1 mouse cellular context compared by ENCODE assay signal in genomic region chr4:133159127-133159526, GRCm38 (mm10).
TF ChIP-seq lines count a peak whose summit lies in the region.

No protein-coding gene starts in this region.

TF ChIP-seq in CH12.LX, 34 proteins besides CTCF, POLR2A, EP300 and RAD21 (continued from another document):
- TF ChIP-seq TCF12 (IDR thresholded peaks at IDR 0.05; ENCODE audit: low read depth, low read length) (peak; percentile 72), IRF4 (IDR thresholded peaks at IDR 0.05; ENCODE audit: low read depth, low read length) (peak; percentile 35; the same call in 1 of the 2 replicates), BHLHE40 (IDR thresholded peaks at IDR 0.05; ENCODE audit: low read depth, low read length) (peak; percentile 67; the same call in 1 of the 2 replicates), ZKSCAN1 (IDR thresholded peaks at IDR 0.05; ENCODE audit: borderline replicate concordance, low read depth, low read length) (no peak), MAFK (IDR thresholded peaks at IDR 0.05; ENCODE audit: insufficient replicate concordance, low read length) (no peak), TBP (conservative IDR thresholded peaks at IDR 0.05; ENCODE audit: low read depth, low read length) (peak; percentile 41; the same call in 1 of the 2 replicates), HCFC1 (IDR thresholded peaks at IDR 0.05; ENCODE audit: low read depth, low read length) (no peak; the same call in 1 of the 2 replicates), MAX (IDR thresholded peaks at IDR 0.05; ENCODE audit: low read length) (no peak), ZC3H11A (IDR thresholded peaks at IDR 0.05; ENCODE audit: low read depth, low read length) (no peak)
